Mouse (Mus musculus) testis, adult 2 months (tissue): Measurements from ENCODE around the gene Mblac2. TPM values are rescaled to one million over a fixed set of nuclear protein-coding genes. Genes with fewer than 3 reads are reported as not detected.

Experiments
- H3K27ac ChIP-seq: fragments of 200-500 bp; 2 replicates; pipeline ENCODE4 v1.5.1; 2012; ENCODE audit warnings: low read depth, low read length; ENCODE audit not compliant: control insufficient read depth, insufficient read depth
- H3K27me3 ChIP-seq: fragments of 200-500 bp; 2 replicates; pipeline ENCODE4 v1.6.1; 2012; ENCODE audit warnings: mild to moderate bottlenecking, low read length, moderate library complexity; ENCODE audit not compliant: control insufficient read depth, insufficient read depth
- H3K36me3 ChIP-seq: fragments of 200-500 bp; 2 replicates; pipeline ENCODE4 v1.6.1; 2012; ENCODE audit warnings: mild to moderate bottlenecking, low read length; ENCODE audit not compliant: control insufficient read depth, insufficient read depth
- H3K4me1 ChIP-seq: fragments of 200-500 bp; 2 replicates; pipeline ENCODE4 v1.6.1; 2012; ENCODE audit warnings: low read length; ENCODE audit not compliant: control insufficient read depth, insufficient read depth
- H3K4me3 ChIP-seq: fragments of 200-500 bp; 2 replicates; pipeline ENCODE4 v1.5.1; 2012; ENCODE audit warnings: low read depth, mild to moderate bottlenecking, low read length, moderate library complexity, mixed read lengths; ENCODE audit not compliant: control insufficient read depth
- CTCF ChIP-seq: fragments of 200-500 bp; IDR thresholded peaks from 2 replicates; pipeline ENCODE4 v1.5.1; 2012; ENCODE audit warnings: low read depth, mild to moderate bottlenecking, inconsistent platforms, low read length, moderate library complexity; ENCODE audit not compliant: control insufficient read depth, insufficient read depth, insufficient replicate concordance
- POLR2A ChIP-seq: fragments of 200-500 bp; IDR thresholded peaks from 2 replicates; pipeline ENCODE4 v1.6.1; 2012; ENCODE audit warnings: low read depth, mild to moderate bottlenecking, inconsistent platforms, low read length, moderate library complexity; ENCODE audit not compliant: control insufficient read depth
- polyA plus RNA-seq: library from polyadenylated mRNA; depleted of rRNA; stranded (reverse); fragments of >200 nt; gene quantifications from 2 replicates; pipeline ENCODE4 v1.2.3, GENCODE M21; 2012; rRNA removed

The Mblac2 gene
- 3.1 and 3.3 TPM in 2 replicates for polyA plus RNA-seq

DNA sequence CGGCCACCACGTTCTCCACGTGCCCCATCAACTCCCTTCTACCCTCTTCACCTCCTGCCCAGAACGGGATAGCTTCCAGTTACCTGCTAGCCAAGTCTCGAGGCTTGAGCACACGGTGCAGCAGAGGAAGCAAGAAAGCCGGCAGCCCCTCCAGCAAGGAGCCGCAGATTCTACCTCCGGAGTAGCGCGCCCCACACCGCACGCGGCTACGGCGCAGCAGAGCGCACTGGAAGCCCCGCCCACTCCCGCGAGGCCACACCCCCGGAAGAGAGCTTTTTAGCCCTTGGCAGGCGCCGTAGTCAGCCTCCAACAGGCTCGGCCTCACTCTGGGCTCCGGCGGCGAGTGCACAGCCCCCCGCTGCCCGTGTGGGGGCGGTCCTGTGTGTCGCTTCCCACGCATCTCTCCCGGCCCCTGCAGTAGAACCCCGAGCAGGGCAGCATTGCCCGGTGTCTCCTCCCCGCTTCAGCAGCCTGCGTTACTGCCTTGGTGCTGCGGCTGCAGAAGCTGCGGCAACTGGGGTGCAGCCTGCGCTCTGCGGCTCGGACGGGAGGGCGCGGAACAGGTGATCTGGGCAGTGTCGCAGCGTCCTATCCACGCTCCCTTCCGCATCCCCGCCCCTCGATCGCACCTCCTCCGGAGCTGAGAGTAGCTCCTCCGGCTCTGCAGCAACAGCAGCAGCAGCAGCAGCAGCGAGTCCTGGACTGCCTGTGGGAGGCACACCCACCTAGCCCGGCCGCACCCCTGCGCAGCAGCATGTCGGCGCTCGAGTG is at the start of gene Mblac2, which contains the start of gene Polr3g:
TSS of gene Mblac2 (plus strand) at position 567 of the 771 bp plus-strand sequence.
TSS of gene Polr3g (minus strand) at position 239 of the 771 bp plus-strand sequence.
- H3K27me3 ChIP-seq = no peaks in the 10 kb centered on the region
- TF ChIP-seq POLR2A (peak; percentile 50), CTCF (no peak)
- peak within 1 kb of the TSS; percentile 46 for H3K27ac ChIP-seq
- peak within 1 kb of the TSS; percentile 84 for H3K4me3 ChIP-seq
- H3K36me3 ChIP-seq = no peaks in the 10 kb centered on the region
- peaks cover 13% of the 10 kb centered on the region for H3K4me1 ChIP-seq

GRCm38 (mm10) chr13:81663566-81664330 is 47.4 kb upstream of the Mblac2 start:
- Histone ChIP-seq H3K27ac (no peak overlapping the region), H3K27me3 (no peaks in the 10 kb centered on the region), H3K36me3 (no peaks in the 10 kb centered on the region), H3K4me3 (no peak overlapping the region), H3K4me1 (no peaks in the 10 kb centered on the region)
- TF ChIP-seq POLR2A = no peak
- no peak for TF ChIP-seq CTCF

GRCm38 (mm10) chr13:81664331-81664698 is 46.8 kb upstream of the Mblac2 start:
- Histone ChIP-seq H3K4me3 (no peak overlapping the region), H3K27ac (no peak overlapping the region), H3K27me3 (no peaks in the 10 kb centered on the region), H3K4me1 (no peaks in the 10 kb centered on the region), H3K36me3 (peaks cover under 1% of the 10 kb centered on the region; the same call in 1 of the 2 replicates)
- TF ChIP-seq CTCF (no peak), POLR2A (no peak)

- peaks cover 1% of the 10 kb centered on the region; the same call in 1 of the 2 replicates for H3K36me3 ChIP-seq
- no peak overlapping the region for H3K4me3 ChIP-seq
- no peak overlapping the region for H3K27ac ChIP-seq
- no peaks in the 10 kb centered on the region for H3K4me1 ChIP-seq
- H3K27me3 ChIP-seq = no peaks in the 10 kb centered on the region
- no peak for TF ChIP-seq POLR2A
Measured at GRCm38 (mm10) chr13:81667713-81668112, 43.4 kb upstream of the Mblac2 start.

DNA sequence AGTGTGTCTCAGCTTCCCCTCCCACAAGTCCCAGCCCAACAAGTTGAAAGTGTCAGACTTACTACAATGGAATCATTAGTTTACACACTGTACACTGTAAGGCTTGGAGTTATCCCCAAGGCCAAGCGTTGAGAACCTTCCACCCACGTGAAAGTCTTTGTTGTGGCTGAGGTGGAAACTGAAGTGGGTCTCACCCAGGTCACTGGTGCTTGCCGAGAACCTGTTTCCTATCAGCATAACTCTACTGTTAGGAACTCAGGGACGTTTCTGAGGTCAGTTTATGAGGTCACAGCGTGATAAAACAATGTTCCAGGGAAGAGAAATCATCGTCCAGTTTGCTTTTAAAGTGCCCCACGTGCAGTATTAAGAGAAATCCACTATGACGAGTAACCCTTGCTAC is 35.8 kb upstream of the Mblac2 start:
- H3K27me3 ChIP-seq = no peaks in the 10 kb centered on the region
- TF ChIP-seq POLR2A (no peak), CTCF (no peak)
- no peaks in the 10 kb centered on the region for H3K36me3 ChIP-seq
- no peak overlapping the region for H3K4me3 ChIP-seq
- H3K27ac ChIP-seq = no peak overlapping the region
- no peaks in the 10 kb centered on the region for H3K4me1 ChIP-seq

GRCm38 (mm10) chr13:81683107-81683506 is 28.0 kb upstream of the Mblac2 start:
- H3K4me3 ChIP-seq = no peak overlapping the region
- H3K27ac ChIP-seq = no peak overlapping the region
- no peak for TF ChIP-seq CTCF
- TF ChIP-seq POLR2A = no peak
- H3K4me1 ChIP-seq = no peaks in the 10 kb centered on the region
- no peaks in the 10 kb centered on the region for H3K36me3 ChIP-seq
- H3K27me3 ChIP-seq = no peaks in the 10 kb centered on the region

DNA sequence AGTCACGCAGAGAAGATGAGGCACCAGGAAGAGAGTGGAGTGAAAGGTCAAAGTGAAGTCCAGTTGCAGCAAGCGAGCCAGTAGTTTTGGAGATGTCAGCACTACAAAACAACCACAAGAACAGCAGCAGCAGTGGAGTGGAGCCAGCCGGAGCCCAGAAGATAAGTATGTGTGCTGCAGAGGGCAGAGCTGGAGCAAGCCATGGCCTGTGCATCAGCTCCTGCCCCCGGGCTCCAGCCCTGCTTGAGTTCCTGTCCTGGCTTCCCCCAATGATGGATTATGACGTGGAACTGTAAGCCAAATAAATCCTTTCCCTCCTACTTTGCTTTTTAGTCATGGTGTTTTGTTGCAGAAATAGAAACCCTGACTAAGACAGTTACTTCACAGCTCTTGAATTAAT is 26.9 kb upstream of the Mblac2 start:
- no peak for TF ChIP-seq POLR2A
- no peak for TF ChIP-seq CTCF
- Histone ChIP-seq H3K27ac (no peak overlapping the region), H3K4me1 (no peaks in the 10 kb centered on the region), H3K36me3 (no peaks in the 10 kb centered on the region), H3K27me3 (no peaks in the 10 kb centered on the region), H3K4me3 (no peak overlapping the region)
